Mouse (Mus musculus) gastrocnemius, adult 2 months (tissue): Measurements from ENCODE around the gene Snx14. TPM values are rescaled to one million over a fixed set of nuclear protein-coding genes. Genes with fewer than 3 reads are reported as not detected.

Source experiments
- DNase-seq: peaks from one replicate; pipeline ENCODE4 v3.0.0; 2022
- H3K27ac ChIP-seq: fragments of 200-600 bp; 2 replicates; pipeline ENCODE4 v1.8.1; 2022; ENCODE audit warnings: mild to moderate bottlenecking
- H3K4me3 ChIP-seq: fragments of 200-600 bp; 2 replicates; pipeline ENCODE4 v1.8.1; 2022; ENCODE audit warnings: mild to moderate bottlenecking, moderate library complexity
- CTCF ChIP-seq: fragments of 200-600 bp; IDR thresholded peaks from 2 replicates; pipeline ENCODE4 v1.8.1; 2022; ENCODE audit warnings: antibody characterized with exemption, mild to moderate bottlenecking, moderate library complexity
- intact Hi-C: fragments of 180-260 bp; cut with DNase I; formaldehyde crosslinking; loops from one replicate; pipeline ENCODE4 v1.15.1; 2025
- total RNA-seq, 2 experiments: library from RNA; stranded (reverse); gene quantifications; 2 replicates each; pipeline ENCODE4 v1.2.3; 2021

Snx14 gene
- total RNA-seq, 2 experiments from 2014 or later, result 13.1 to 17.9 TPM

DNA sequence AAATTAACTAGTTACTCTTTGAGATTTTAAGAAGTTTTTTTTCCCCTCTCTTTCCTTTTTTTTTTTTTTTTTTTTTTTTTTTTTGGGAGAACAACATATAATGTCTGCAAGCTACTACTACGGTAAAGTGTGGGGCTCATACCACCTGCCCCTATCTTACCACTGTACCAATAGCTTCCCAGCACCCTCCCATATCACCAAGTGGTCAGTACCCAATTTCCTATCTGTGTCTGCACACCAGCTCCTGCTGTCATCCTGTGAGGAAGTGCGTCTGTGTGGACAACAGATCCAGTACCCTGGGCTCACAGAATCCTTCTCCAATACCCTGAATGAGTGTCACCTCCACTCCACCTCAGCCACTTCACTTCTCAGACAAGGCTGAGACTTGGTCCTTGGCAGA lies 79.6 kb downstream of the Snx14 start:
- intact Hi-C loops, result no loop called here
- Histone ChIP-seq H3K4me3 (no peak overlapping the region), H3K27ac (no peak overlapping the region)
- no peak for DNase-seq
- no peak for TF ChIP-seq CTCF

DNA sequence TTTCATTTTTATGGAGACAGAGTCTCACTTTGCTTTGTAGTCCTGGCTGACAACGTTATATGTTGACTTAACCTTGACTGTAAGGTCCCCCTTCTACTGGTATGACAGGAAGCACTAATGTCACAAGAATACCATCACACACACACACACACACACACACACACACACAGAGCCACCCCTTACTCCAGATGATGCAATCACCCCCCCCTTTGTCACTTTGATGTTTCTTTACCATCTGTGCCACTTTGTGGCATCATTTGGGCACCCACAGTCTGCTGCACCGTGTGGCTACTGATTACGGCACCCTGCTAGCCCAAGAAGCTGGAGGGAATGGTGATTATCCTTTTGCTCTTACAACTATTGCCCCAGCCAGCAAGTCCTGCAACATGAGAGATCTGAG lies 81.6 kb downstream of the Snx14 start:
- TF ChIP-seq CTCF, result no peak
- intact Hi-C loops, result no loop called here

DNA sequence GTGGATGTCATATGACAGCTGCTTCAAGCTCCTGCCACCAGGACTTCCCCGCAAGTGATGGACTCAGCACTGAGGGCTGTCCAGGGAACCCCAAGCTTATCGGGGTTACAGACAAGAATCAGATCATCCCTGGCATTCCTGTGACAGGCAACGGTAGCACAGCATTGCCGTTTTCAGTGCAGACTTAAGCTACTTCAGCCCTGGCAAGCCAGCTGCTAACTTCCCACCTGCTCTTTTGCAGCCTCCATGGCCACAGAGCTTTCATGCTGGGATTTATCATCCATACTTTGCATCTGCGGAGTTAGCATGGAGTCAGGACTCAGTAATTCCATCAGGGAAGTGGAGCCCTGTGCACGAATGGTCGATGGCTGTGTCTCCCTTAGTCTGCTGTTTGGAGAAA lies 85.3 kb downstream of the Snx14 start:
- H3K27ac ChIP-seq, result no peak overlapping the region
- DNase-seq, result no peak
- intact Hi-C loops, result no loop called here
- no peak for TF ChIP-seq CTCF
- no peak overlapping the region for H3K4me3 ChIP-seq

More for the DNA sequence above, 81.6 kb downstream of the Snx14 start:
- Histone ChIP-seq H3K4me3 (no peak overlapping the region), H3K27ac (no peak overlapping the region)
- DNase-seq, result no peak

DNA sequence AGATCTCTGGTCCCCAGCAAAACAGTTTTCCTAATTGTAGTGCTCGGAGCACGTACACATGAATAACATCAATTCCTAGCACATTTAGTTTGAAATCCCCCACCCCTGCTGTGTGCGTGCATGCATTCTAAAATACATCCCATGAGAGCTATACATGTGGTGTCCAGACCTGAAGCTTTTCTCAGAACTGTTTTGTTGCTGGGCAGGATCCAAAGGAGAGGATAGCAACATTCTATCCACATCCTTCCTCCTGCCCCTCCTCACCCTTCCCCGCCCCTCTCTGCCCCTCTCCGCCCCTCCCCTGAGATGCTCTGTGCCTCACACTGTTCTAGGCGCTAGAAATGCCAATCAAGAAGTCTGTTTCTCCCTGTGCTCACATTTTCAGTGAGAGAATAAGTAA lies 86.0 kb downstream of the Snx14 start:
- no peak for DNase-seq
- Histone ChIP-seq H3K4me3 (no peak overlapping the region), H3K27ac (no peak overlapping the region)
- intact Hi-C loops, result no loop called here
- no peak for TF ChIP-seq CTCF

DNA sequence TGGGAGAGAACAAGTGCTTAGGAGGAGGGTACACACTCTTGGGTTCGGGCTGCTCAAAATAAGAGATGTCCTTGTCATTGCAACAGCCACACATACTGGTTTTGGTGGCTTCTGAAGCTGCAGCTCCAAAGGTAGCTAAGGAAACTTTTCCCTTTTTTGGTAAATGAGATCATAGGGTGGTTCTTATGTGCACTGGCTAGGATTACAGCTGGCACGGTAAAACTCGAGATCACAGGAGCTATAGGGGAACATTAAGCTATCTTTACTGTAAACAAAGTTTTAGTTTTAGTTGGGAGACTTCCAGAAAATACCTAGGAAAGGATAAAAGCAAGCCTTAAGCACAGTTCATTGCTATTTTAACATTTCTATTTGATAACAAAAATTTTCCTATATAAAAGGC lies 87.6 kb downstream of the Snx14 start:
- Histone ChIP-seq H3K4me3 (no peak overlapping the region), H3K27ac (no peak overlapping the region)
- no peak for TF ChIP-seq CTCF
- DNase-seq, result no peak
- intact Hi-C loops, result no loop called here

DNA sequence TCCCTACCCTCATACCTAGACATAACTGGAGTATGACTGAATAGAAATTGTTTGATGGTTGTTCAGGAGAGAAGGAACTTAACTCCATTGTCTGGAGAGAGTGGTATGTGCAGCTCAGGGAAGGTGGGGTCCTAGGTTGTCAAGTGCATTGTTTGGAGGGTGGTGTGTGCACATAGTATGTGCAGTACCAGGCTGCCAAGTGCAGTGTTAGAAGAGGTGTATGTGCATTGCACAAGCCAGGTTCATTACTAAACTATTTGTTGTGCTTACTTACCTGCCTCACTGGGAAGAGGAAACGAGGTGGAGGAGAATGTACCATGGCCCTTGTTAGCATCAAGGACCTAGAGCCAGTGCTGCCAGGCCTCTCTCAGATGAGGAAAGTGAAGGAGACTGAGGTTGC lies 88.4 kb downstream of the Snx14 start:
- TF ChIP-seq CTCF, result no peak
- no peak overlapping the region for H3K4me3 ChIP-seq
- no peak for DNase-seq
- H3K27ac ChIP-seq, result no peak overlapping the region
- intact Hi-C loops, result no loop called here

DNA sequence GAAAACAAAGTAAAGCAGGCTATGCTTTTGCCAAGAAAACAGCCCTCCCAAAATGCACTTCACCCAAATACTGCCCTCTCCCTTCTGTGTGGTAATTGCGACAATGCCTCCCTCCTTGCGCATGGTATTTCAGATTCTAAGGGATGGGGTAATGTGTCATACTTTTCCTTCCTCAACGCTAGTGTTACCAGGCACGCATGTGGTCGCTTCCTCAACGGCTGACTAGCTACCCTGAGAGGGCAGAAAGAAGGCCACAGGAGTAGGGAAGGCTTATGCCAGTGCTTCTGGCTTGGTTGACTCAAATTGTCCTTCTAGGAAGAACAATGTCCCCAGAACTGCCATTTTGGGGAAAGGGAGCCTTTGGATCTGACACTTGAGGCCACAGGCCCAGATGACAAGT lies 90.1 kb downstream of the Snx14 start:
- no peak for DNase-seq
- intact Hi-C loops, result no loop called here
- Histone ChIP-seq H3K27ac (no peak overlapping the region), H3K4me3 (no peak overlapping the region)
- TF ChIP-seq CTCF, result no peak

DNA sequence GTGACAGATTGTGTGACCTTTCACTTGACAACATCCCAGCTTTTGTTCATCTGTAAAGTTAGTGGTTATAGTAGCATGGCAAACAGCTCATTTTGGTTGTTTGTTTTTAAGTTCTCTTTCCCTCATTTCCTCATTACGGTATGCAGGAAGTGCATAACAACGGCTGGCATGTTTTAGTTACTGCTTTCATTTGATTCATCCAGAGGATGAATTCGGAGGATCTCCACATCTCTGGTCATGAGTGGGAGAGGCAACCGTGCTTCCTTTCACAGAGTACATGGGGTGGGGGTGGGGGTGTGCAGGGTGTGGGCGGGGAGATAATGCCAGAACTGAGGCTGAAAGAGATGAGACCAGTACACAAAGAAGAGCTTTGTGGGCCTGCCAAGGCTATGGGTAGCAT lies 91.9 kb downstream of the Snx14 start:
- Histone ChIP-seq H3K27ac (no peak overlapping the region), H3K4me3 (no peak overlapping the region)
- no peak for TF ChIP-seq CTCF
- DNase-seq, result no peak
- intact Hi-C loops, result no loop called here

DNA sequence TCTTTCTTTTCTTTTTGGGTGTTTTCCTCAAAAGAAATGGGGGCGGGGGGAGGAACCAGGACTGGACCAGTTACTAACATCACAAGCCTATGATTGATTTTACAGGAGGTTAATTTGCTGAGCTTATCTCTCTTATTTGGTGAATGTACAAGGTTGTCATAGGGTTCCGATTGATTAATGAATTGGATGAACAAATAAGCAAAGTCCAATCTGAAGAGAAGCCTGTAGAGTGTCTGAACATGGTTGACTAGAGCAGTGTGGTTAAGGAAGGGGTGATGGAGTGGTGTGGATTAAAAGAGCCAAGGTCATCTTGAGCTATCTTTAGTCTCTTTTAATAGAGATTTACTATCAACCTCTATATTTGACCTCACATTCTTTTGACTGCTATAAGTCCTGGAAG lies 94.3 kb downstream of the Snx14 start:
- intact Hi-C loops, result loop anchor here (2.0 kb wide), 1 partner anchor 54 kb away; no protein-coding TSS in a partner anchor
- Histone ChIP-seq H3K27ac (no peak overlapping the region), H3K4me3 (no peak overlapping the region)
- no peak for TF ChIP-seq CTCF
- DNase-seq, result no peak

DNA sequence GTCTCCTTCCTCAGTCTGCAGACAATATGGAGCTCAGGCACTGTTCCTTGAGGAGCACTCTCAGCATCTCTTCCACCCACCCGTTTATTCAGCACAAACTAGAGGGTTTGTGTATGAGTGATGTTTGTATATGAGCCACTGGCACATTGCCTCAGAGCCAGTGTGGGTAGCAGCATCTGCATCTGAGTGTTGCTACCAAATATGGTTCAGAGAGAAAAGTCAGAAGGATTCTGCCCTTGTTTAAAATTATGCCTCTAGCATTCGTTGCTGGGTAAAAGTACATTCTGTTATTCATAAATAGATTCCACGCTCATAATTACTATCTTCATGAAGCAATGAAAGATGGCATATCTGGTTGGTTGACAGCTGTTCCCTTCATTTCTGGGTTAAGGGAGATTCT lies 96.1 kb downstream of the Snx14 start:
- H3K4me3 ChIP-seq, result no peak overlapping the region
- no peak overlapping the region for H3K27ac ChIP-seq
- intact Hi-C loops, result no loop called here
- DNase-seq, result no peak
- no peak for TF ChIP-seq CTCF

DNA sequence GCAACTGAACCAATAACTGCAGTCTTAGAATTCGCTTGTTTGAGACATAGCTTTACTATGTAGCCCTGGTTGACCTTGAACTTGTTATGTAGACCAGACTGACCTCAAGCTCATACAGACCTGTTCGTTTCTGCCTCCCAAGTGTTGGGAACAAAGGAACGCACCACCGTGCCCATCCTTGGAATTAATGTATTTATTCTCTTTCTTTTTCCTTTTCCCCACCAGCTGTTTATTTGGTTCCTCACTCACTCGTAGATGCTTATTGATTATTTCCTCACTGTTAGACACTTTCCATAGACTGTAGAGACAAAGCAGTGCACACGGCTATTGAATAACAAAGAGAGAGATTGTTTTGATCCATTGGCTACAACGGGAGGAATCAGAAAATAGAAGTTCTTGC lies 96.5 kb downstream of the Snx14 start:
- TF ChIP-seq CTCF, result no peak
- intact Hi-C loops, result no loop called here

DNA sequence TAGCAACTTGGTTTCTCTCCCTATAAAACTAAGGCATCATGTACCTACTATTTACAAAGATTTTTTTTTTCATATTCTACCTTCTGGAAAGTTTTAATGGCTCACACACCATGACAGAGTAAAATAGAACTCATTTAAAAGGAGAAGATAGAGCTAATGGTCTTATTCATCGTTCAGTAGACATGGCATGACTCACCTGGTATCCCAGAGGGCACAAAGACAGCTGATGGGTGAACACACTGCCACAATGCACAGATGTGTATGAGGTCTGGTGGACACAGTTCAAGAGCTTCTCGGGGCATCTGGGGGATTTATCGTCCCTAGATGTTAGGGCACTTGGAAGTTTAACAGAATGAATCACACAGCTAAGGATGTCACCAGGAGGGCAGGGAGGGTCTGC lies 97.9 kb downstream of the Snx14 start:
- Histone ChIP-seq H3K4me3 (no peak overlapping the region), H3K27ac (no peak overlapping the region)
- no peak for TF ChIP-seq CTCF
- DNase-seq, result no peak
- intact Hi-C loops, result no loop called here

More for the DNA sequence above, 96.5 kb downstream of the Snx14 start:
- no peak overlapping the region for H3K4me3 ChIP-seq
- no peak overlapping the region for H3K27ac ChIP-seq
- no peak for DNase-seq

DNA sequence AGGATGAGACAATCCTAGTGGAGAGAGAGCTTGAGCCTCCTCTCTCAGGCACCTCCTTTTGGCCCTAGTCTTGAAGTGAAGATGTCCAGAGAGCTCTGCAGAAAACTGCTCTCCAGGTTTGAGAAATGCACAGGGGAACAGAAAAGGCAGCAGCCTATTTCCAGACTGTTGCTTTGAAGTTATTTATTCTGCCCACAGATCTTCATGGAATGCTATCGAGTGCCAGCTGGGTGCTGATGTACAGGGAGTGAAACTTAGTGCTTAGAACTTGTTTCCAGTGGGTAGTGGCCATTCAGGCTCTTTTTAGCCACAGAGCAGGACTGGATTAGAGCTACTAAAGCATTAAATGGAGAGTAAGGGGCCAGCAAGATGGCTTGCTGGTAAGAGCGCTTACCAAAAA lies 102.9 kb downstream of the Snx14 start:
- Histone ChIP-seq H3K27ac (no peak overlapping the region), H3K4me3 (no peak overlapping the region)
- no peak for DNase-seq
- TF ChIP-seq CTCF, result no peak
- intact Hi-C loops, result no loop called here

DNA sequence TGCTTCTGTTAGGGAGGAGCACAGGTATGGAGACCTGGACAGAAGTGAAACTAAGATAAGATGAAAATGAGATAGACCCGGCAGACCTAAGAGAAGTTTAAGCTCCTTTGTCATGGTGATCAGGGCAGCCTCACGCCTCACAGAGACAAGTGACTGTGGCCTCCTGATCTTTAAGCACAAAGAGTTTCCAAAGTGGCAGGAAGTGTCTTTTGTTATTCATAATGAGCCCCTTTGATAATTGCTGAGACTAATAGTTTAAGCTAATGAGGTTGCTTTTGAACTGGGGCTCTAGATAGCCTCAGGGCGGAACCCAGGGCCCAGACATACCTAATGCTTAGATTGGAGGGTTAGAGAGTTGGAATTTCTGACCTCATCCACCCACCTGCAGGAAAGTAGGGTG lies 106.3 kb downstream of the Snx14 start:
- intact Hi-C loops, result no loop called here
- DNase-seq, result no peak
- H3K4me3 ChIP-seq, result no peak overlapping the region
- no peak overlapping the region for H3K27ac ChIP-seq
- no peak for TF ChIP-seq CTCF

DNA sequence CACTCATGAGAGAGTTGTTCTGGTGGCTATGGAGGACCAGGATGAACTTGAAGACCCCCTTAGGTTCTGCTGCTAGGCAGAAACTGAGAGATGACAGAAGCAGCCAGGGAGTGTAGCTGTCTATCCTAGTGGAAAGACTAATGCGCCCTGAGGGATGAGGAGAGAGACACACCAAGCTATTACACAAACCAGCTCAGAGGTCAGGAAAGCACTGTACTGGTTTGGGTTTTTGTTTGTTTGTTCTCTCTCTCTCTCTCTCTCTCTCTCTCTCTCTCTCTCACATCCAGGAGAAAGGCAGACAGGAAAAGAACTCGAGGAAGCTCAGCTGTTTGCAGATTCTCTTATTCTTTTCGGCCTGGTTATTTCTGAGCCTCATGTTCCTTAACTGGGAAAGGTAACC lies 108.4 kb downstream of the Snx14 start:
- Histone ChIP-seq H3K27ac (no peak overlapping the region), H3K4me3 (no peak overlapping the region)
- TF ChIP-seq CTCF, result no peak
- intact Hi-C loops, result no loop called here
- DNase-seq, result no peak
